Mouse (Mus musculus) B cell, adult 2 months (primary cell): ENCODE results near the gene Gm21833.
"Not testable (repeated sequence)": the region's sequence is repeated elsewhere in the genome, so short reads cannot be mapped to it uniquely, and the experiment has no call there.

Source experiments
- DNase-seq, 2 experiments: peaks; one replicate each; pipeline ENCODE4 v3.0.0; 2022

The Gm21833 gene

GRCm38 (mm10) chr16:82828082-82828481 lies at the start of gene Gm21833:
Gene Gm21833 (plus strand): TSS chr16:82828382.
- DNase-seq = not testable (repeated sequence)

- no peak for DNase-seq
Measured at GRCm38 (mm10) chr16:82789521-82789920, 38.7 kb upstream of the Gm21833 start.

- no peak for DNase-seq
Measured at GRCm38 (mm10) chr16:82796489-82796888, 31.7 kb upstream of the Gm21833 start.

GRCm38 (mm10) chr16:82815255-82815654 lies 12.9 kb upstream of the Gm21833 start:
- DNase-seq = no peak

- no peak for DNase-seq
Measured at GRCm38 (mm10) chr16:82816615-82817014, 11.6 kb upstream of the Gm21833 start.

GRCm38 (mm10) chr16:82855752-82856151 lies 27.6 kb downstream of the Gm21833 start:
- DNase-seq = no peak

GRCm38 (mm10) chr16:82864590-82864989 lies 36.4 kb downstream of the Gm21833 start:
- no peak for DNase-seq
